Mouse (Mus musculus) hematopoietic stem cell, adult 5-6 weeks (primary cell): ENCODE results near the gene Plekhg2. TPM values are rescaled to one million over a fixed set of nuclear protein-coding genes. Genes with fewer than 3 reads are reported as not detected.

Experiments
- ATAC-seq, 2 experiments: fragments of 125-278 bp in 1 of 2; replicated peaks in 1 of 2; 2 replicates each; pipeline ENCODE4 v1.8.0; 2016 to 2017; ENCODE audit warnings: inconsistent platforms in 2 of 2, mild to moderate bottlenecking in 2 of 2, moderate number of reproducible peaks in 2 of 2, low read depth in 1 of 2, moderate TSS enrichment in 1 of 2; ENCODE audit not compliant: low FRiP score in 2 of 2, poor library complexity in 2 of 2, severe bottlenecking in 2 of 2, insufficient read depth in 1 of 2, low TSS enrichment in 1 of 2
- total RNA-seq: library from RNA; stranded (forward); fragments of 172-1452, 232-1000 nt; gene quantifications from 2 replicates; pipeline ENCODE4 v1.2.3, GENCODE M21; 2017

Gene Plekhg2
- total RNA-seq, 1 experiment from 2014 or later: 12.5 TPM

GRCm38 (mm10) chr7:28318036-28318435 is 54.4 kb downstream of the Plekhg2 start:
- no peak for ATAC-seq

GRCm38 (mm10) chr7:28311926-28312543 is 60.4 kb downstream of the Plekhg2 start, which contains the start of gene Timm50:
Gene Timm50, minus strand, starts transcription at chr7:28312072.
- peak; percentile 97 to 99 for ATAC-seq

GRCm38 (mm10) chr7:28311151-28311925 is 61.1 kb downstream of the Plekhg2 start:
- peak in 1 of 2 experiments; percentile 14; a peak in 2 of 4 replicates for ATAC-seq

GRCm38 (mm10) chr7:28309737-28310136 is 62.7 kb downstream of the Plekhg2 start:
- ATAC-seq: no peak

Other genes with a start within 250 kb of the Plekhg2 start
- gene 9530053A07Rik, start 243.1 kb downstream of the Plekhg2 start, total RNA-seq: not detected in 2 replicates
- 162 and 213 TPM in 2 replicates for gene Fbl, start 202.9 kb downstream of the Plekhg2 start, total RNA-seq
- gene Dyrk1b, start 193.1 kb downstream of the Plekhg2 start, total RNA-seq: 4.7 and 6.1 TPM in 2 replicates
- 6.4 and 8.6 TPM in 2 replicates for gene Eid2, start 104.7 kb downstream of the Plekhg2 start, total RNA-seq
- gene Eid2b, start 94.9 kb downstream of the Plekhg2 start, total RNA-seq: 4.5 and 4.8 TPM in 2 replicates
- not detected in 2 replicates for gene Selenov, start 81.4 kb downstream of the Plekhg2 start, total RNA-seq
- 0.25 TPM in 1 of 2 replicates, not detected in the other for gene Dll3, start 70.4 kb downstream of the Plekhg2 start, total RNA-seq
- 27.8 and 42.9 TPM in 2 replicates for gene Timm50, start 60.5 kb downstream of the Plekhg2 start, total RNA-seq
- 66.2 and 71.9 TPM in 2 replicates for gene Supt5, start 33.9 kb downstream of the Plekhg2 start, total RNA-seq
- 943 and 1,083 TPM in 2 replicates for gene Rps16, start 21.9 kb downstream of the Plekhg2 start, total RNA-seq
- gene Zfp36, start 7.7 kb upstream of the Plekhg2 start, total RNA-seq: 166 and 198 TPM in 2 replicates
- gene Med29, start 20.1 kb upstream of the Plekhg2 start, total RNA-seq: 15.8 and 32.4 TPM in 2 replicates
- 181 and 184 TPM in 2 replicates for gene Paf1, start 20.4 kb upstream of the Plekhg2 start, total RNA-seq
- 584 and 882 TPM in 2 replicates for gene Gmfg, start 64.8 kb upstream of the Plekhg2 start, total RNA-seq
- 2.2 and 8.7 TPM in 2 replicates for gene Lrfn1, start 79.4 kb upstream of the Plekhg2 start, total RNA-seq
- not detected in 2 replicates for gene Ifnl2, start 137.9 kb upstream of the Plekhg2 start, total RNA-seq
- gene Ifnl3, start 150.2 kb upstream of the Plekhg2 start, total RNA-seq: not detected in 2 replicates
- gene Sycn, start 168.3 kb upstream of the Plekhg2 start, total RNA-seq: not detected in 2 replicates
- not detected in 2 replicates for gene Nccrp1, start 174.7 kb upstream of the Plekhg2 start, total RNA-seq
- gene Samd4b, start 225.5 kb upstream of the Plekhg2 start, total RNA-seq: 5.2 and 6.3 TPM in 2 replicates
- gene Pak4, start 225.6 kb upstream of the Plekhg2 start, total RNA-seq: 7.0 and 10.4 TPM in 2 replicates